Mouse (Mus musculus) ovary, postnatal 10 days (tissue): ENCODE data around the gene Cel.
"Not testable (repeated sequence)": the region's sequence is repeated elsewhere in the genome, so short reads cannot be mapped to it uniquely, and the experiment has no call there.

Source experiments
- DNase-seq: peaks from one replicate; pipeline ENCODE4 v3.0.0; 2022; ENCODE audit warnings: low spot score

The Cel gene

DNA sequence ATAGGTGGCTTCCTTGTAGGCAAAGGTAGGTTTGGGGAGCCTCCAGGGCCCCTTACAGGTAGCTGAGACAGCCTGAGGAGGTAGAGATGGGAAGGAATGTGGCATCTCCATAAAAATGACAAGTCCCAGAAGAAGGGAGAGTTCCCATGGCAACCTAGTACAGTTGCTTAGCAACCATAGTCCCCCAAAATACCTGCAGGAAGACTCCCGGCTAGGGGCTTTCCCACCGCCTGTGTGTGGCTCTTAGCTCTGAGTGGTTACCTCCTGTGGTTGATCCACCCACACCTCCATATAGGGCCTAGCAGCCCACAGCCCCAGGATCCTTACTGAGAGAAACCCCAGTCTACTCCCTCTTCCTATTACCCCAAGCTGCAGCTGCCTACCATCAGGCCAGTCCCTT, 45.0 kb downstream of the Cel start:
- no peak for DNase-seq

DNA sequence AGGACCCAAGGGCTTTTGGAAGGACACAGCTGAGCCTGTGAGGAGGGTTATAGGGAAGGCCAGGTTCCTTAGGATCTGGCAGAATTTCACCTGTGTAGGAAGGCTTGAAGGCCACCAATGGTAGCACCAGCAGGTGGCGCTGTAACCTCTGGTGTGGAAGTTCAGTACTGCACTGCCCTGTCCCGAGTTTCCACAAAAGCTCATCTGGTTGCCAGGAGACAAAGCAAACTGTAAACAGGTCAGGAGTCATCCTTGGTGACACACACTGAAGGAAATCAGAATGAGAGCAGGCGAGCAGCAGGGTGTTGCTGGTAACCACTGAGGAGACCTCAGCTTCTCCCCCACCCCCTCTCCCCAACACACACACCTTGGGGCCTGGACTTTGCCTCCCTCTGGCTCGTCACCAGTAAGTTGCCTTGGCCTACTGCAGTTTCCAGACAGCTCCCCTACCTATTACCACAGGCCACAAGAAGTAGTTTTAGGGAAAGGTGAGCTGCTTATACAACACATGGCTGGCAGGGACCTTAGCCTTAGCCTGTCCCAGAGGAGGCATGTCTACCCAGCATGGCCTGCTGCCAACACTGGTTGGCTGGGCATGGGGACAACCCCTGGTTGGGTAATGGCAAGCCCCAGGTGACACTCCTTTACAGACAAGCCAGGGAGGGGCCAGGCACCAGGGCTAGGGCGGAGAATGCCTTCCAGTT, 45.8 kb downstream of the Cel start:
- DNase-seq, result no peak

DNA sequence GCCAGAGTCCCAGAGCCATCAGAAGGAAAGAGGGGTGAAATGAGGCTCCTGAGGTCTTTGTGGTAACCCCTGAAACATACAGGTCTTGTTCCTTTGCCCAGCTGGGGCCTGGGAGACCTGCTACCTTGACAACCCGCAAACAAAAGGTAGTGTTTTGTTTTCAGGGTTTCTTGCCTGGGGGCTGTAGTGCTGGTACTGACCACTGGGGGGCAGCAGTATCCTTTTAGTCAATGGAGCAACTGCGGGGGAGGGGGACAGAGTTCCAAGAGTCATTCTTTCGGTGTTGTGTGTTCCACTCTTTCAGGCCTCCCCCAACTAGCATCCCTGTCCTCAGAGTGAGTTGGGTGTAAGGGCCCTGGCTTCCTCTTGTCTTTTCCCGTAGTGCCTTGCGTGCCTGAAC, 48.7 kb downstream of the Cel start:
- DNase-seq, result peak; percentile 81

DNA sequence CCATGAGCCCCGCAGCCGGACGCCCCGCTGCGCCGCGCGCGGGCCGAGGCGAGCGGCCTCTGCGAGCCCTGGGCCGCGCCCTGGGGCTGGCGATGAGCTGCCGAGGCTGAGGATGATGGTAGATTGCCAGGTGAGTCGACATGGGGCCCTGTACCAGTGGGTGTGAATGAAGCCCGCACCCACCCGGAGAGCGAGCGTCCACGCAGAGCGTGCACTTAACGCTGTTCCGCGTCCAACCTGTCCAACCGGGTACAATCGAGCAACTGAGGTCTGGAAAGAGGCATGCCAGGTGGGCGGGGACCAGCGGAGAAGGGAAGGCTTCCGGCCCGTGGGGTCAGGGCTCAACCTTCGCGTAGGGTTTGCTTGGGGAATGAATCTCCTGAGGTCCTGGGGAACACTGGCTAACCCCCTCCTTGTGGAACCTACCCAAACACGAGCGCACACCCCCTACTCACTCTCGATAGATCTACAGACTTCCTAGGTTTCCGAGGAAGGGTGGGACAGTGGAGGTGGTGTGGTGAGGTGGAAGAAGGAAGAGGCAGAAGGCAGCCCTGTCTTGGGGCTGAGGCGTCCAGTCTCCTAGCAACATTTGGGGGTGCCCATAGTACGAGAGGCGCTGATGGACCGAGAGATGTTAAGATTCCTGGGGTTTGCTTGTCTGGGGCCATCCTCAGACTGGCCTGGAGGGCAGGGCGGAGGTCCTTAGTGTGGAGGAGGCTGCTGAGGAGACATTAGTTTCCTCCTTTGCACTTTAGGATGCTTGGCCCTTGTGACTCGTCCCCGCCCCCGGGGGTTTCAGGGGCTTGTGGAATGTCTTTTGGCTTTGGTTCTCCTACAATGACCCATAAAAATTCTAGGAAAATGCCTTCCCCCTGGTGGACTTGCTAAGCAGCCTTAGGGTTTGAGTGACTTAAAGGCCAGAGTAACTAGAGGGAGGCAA, 49.5 kb downstream of the Cel start:
- DNase-seq, result no peak

DNA sequence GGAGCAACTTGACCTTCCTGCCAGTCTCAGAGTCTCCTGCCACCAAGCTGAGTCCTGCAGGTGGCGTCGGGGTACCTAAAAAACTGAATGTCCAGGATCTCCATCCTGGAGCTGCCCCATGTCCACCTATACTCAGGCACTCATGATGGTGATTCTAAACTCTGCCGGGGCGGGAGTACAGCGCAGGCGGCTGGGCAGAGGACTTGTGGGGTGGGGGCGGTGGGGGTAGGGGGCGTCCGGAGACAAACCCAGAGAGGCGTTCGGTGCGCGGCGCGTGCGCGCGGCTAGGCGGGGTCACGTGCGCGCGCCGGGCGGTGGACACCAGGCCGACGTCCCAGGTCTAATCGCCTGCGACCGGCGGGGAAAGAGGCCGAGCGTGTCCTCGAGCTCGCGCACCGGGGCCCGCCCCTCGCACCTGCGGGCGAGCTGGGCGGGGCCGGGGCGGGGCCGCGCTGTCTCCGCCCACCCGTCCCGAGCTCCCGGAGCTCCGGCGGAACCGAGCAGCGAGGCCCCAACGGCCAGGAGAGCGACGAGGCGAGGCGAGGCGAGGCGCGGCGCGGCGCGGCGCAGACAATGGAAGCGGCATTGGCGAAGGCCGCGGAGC, 50.3 kb downstream of the Cel start, which contains the start of gene Ralgds:
Gene Ralgds, plus strand, starts transcription at position 328 of the 604 bp plus-strand sequence.
- no peak for DNase-seq

DNA sequence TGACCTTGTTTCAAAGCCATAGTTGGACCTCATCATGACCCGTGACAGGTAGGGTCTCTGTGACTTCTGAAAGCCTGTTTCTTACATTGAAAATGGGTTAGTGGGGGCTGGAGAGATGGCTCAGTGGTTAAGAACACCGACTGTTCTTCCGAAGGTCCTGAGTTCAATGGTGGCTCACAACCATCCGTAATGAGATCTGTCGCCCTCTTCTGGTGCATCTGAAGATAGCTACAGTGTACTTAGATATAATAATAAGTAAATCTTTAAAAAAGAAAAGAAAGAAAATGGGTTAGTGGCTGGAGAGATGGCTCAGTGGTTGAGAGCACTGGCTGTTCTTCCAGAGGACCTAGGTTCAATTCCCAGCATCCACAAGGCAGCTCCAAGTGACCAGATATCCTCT, 51.6 kb downstream of the Cel start:
- DNase-seq, result not testable (repeated sequence)

DNA sequence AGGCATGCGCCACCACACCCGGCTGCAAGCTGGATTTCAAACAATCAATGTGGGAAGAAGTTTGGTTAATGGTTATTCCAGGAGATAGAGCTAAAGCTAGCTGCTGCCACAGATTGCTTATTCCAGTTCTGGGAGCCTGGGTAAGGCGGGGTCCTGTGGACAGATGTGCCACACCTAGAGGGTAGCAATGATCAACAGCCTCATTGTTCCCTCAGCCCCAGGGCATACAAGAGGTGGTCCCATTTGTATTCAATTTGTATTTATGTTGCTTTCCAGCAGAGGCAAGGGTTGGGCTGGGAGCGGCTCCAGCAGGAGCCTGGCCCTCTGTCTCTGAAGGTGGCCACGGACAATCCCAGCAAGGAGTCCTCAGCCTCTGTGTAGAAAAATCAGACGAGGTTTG, 56.9 kb downstream of the Cel start:
- DNase-seq, result no peak

DNA sequence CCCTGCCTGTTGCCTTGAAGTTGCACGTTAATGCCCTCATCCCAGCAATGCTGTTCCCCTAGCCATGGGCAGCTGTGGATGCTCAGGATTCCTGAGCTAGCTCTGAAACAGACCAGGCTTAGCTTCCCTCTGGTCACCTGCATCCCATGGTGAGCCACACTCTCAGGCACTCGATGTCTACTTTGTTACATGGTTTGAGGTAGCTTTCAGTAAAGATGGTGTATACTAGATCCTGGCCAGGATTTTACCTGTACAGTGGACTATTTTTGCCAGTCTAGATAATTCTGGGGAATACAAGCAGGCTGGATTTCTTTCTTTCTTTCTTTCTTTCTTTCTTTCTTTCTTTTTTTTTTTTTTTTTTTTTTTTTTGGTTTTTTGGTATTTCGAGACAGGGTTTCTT, 57.4 kb downstream of the Cel start, which contains the start of gene Gm10134:
Gene Gm10134, plus strand, starts transcription at position 301 of the 400 bp plus-strand sequence.
- no peak for DNase-seq
